Mouse (Mus musculus): ENCODE data around the gene Olfr868. TPM values are rescaled to one million over a fixed set of nuclear protein-coding genes. Genes with fewer than 3 reads are reported as not detected.

Olfr868 gene
- not detected in 2 replicates for total RNA-seq (2014; rRNA removed)
- not detected in 2 replicates for polyA plus RNA-seq (2015; fragmentation: Nextera tagmentation; extraction: Ambion mirVana)

- H3K4me1 ChIP-seq (ENCODE audit: insufficient read depth, low read length), result no peaks in the 10 kb centered on the region
- H3K36me3 ChIP-seq (ENCODE audit: insufficient read depth, low read length), result no peaks in the 10 kb centered on the region
- WGBS, result 34% methylated on average over 2 of the region's 2 CpGs
- no peaks in the 10 kb centered on the region for H3K27me3 ChIP-seq (ENCODE audit: insufficient read depth, low read length)
- DNase-seq (ENCODE audit: low spot score) (no peak), ATAC-seq (no peak)
- H3K4me2 ChIP-seq (ENCODE audit: low read depth, low read length), result no peak within 1 kb of the TSS
- no peak within 1 kb of the TSS for H3K27ac ChIP-seq
- H3K4me3 ChIP-seq (ENCODE audit: low read length), result no peak within 1 kb of the TSS
- no peak for TF ChIP-seq CTCF (IDR thresholded peaks at IDR 0.05; ENCODE audit: low read depth)
- H3K9me3 ChIP-seq (ENCODE audit: low read length), result peaks cover 9% of the 10 kb centered on the region; the same call in 1 of the 2 replicates
- H3K9ac ChIP-seq (replicated peaks; ENCODE audit: low read length), result no peak within 1 kb of the TSS
Observed at GRCm38 (mm10) chr9:20098326-20098725, at the start of gene Olfr868. TSS of gene Olfr868 (plus strand) at chr9:20098626.

GRCm38 (mm10) chr9:20057462-20057861 lies 41.0 kb upstream of the Olfr868 start, which contains the start of gene Olfr867:
TSS of gene Olfr867 (minus strand) at chr9:20057562.
- ATAC-seq (no peak), DNase-seq (ENCODE audit: low spot score) (no peak)
- Histone ChIP-seq H3K9me3 (ENCODE audit: low read length) (peaks cover 8% of the 10 kb centered on the region), H3K9ac (replicated peaks; ENCODE audit: low read length) (no peak within 1 kb of the TSS), H3K27me3 (ENCODE audit: insufficient read depth, low read length) (no peaks in the 10 kb centered on the region), H3K4me1 (ENCODE audit: insufficient read depth, low read length) (no peaks in the 10 kb centered on the region), H3K27ac (no peak within 1 kb of the TSS), H3K4me3 (ENCODE audit: low read length) (no peak within 1 kb of the TSS), H3K4me2 (ENCODE audit: low read depth, low read length) (no peak within 1 kb of the TSS), H3K36me3 (ENCODE audit: insufficient read depth, low read length) (no peaks in the 10 kb centered on the region)
- no peak for TF ChIP-seq CTCF (IDR thresholded peaks at IDR 0.05; ENCODE audit: low read depth)
- 77% methylated on average over 1 of the region's 1 CpGs for WGBS

GRCm38 (mm10) chr9:20070236-20070635 lies 28.2 kb upstream of the Olfr868 start:
- no peaks in the 10 kb centered on the region for H3K4me1 ChIP-seq (ENCODE audit: insufficient read depth, low read length)
- H3K4me3 ChIP-seq (ENCODE audit: low read length), result no peak overlapping the region
- 72% methylated on average over 3 of the region's 3 CpGs for WGBS
- no peaks in the 10 kb centered on the region for H3K36me3 ChIP-seq (ENCODE audit: insufficient read depth, low read length)
- no peak for TF ChIP-seq CTCF (IDR thresholded peaks at IDR 0.05; ENCODE audit: low read depth)
- ATAC-seq (no peak), DNase-seq (ENCODE audit: low spot score) (no peak)
- H3K4me2 ChIP-seq (ENCODE audit: low read depth, low read length), result no peak overlapping the region
- no peaks in the 10 kb centered on the region for H3K27me3 ChIP-seq (ENCODE audit: insufficient read depth, low read length)
- peaks cover 10% of the 10 kb centered on the region; the same call in 1 of the 2 replicates for H3K9me3 ChIP-seq (ENCODE audit: low read length)
- no peak overlapping the region for H3K9ac ChIP-seq (replicated peaks; ENCODE audit: low read length)
- no peak overlapping the region for H3K27ac ChIP-seq

DNA sequence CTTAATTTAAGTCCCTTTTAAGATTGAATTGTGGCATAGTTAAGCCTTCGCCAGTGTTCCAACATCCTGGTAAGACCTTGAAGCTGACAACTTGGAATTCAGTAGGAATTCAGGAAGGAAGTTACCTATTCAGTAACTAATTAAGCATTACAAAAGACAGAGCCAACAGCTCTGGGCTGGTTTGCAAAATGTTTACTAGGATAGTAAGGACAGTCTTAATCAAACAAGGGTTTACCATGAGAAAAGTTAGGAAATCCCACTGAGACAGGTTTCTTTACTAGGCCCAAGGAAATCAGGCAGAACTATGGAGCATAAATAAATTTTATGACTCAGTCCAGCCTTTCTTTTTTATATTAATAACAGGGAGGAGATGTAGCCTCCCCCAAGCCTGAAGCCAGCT lies 27.1 kb upstream of the Olfr868 start:
- no peak for TF ChIP-seq CTCF (IDR thresholded peaks at IDR 0.05; ENCODE audit: low read depth)

GRCm38 (mm10) chr9:20073523-20074177 lies 24.8 kb upstream of the Olfr868 start:
- no peak overlapping the region for H3K4me3 ChIP-seq (ENCODE audit: low read length)

More for the DNA sequence above, 27.1 kb upstream of the Olfr868 start:
- Histone ChIP-seq H3K9ac (replicated peaks; ENCODE audit: low read length) (no peak overlapping the region), H3K4me3 (ENCODE audit: low read length) (no peak overlapping the region), H3K9me3 (ENCODE audit: low read length) (peaks cover 10% of the 10 kb centered on the region; the same call in 1 of the 2 replicates), H3K4me1 (ENCODE audit: insufficient read depth, low read length) (no peaks in the 10 kb centered on the region), H3K27me3 (ENCODE audit: insufficient read depth, low read length) (no peaks in the 10 kb centered on the region), H3K36me3 (ENCODE audit: insufficient read depth, low read length) (no peaks in the 10 kb centered on the region), H3K27ac (no peak overlapping the region), H3K4me2 (ENCODE audit: low read depth, low read length) (no peak overlapping the region)
- ATAC-seq, result no peak
- WGBS, result 87% methylated on average over 1 of the region's 1 CpGs
- DNase-seq (ENCODE audit: low spot score), result no peak

DNA sequence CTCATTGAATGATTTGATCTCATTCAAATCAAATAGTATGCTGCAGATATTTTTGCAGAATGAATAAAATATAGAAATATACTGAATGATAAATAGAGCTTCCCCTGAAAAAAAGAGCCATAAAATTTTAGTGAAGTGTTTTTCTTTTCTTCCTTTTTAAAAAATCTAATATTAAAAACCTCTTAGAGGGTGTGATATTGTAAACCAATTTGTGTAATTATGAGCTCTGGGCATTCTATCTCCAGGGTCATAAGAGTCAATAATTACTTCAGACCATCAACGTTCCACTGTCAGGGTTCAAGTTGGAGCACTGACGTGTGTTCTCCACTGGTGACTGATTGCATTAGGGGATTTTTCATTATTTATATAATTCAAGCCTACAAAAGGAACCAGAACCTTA lies 30.3 kb downstream of the Olfr868 start, which contains the start of gene Olfr869:
Olfr869 (plus strand) TSS at position 301 of the 400 bp plus-strand sequence.
- 78% methylated on average over 2 of the region's 2 CpGs for WGBS

More at GRCm38 (mm10) chr9:20073523-20074177, 24.8 kb upstream of the Olfr868 start:
- Histone ChIP-seq H3K27me3 (ENCODE audit: insufficient read depth, low read length) (no peaks in the 10 kb centered on the region), H3K4me1 (ENCODE audit: insufficient read depth, low read length) (no peaks in the 10 kb centered on the region), H3K36me3 (ENCODE audit: insufficient read depth, low read length) (no peaks in the 10 kb centered on the region), H3K9me3 (ENCODE audit: low read length) (peaks cover 13% of the 10 kb centered on the region; the same call in 1 of the 2 replicates), H3K4me2 (ENCODE audit: low read depth, low read length) (no peak overlapping the region), H3K27ac (no peak overlapping the region), H3K9ac (replicated peaks; ENCODE audit: low read length) (no peak overlapping the region)
- no peak for TF ChIP-seq CTCF (IDR thresholded peaks at IDR 0.05; ENCODE audit: low read depth)
- 77% methylated on average over 7 of the region's 7 CpGs for WGBS
- no peak for ATAC-seq
- DNase-seq (ENCODE audit: low spot score), result no peak

DNA sequence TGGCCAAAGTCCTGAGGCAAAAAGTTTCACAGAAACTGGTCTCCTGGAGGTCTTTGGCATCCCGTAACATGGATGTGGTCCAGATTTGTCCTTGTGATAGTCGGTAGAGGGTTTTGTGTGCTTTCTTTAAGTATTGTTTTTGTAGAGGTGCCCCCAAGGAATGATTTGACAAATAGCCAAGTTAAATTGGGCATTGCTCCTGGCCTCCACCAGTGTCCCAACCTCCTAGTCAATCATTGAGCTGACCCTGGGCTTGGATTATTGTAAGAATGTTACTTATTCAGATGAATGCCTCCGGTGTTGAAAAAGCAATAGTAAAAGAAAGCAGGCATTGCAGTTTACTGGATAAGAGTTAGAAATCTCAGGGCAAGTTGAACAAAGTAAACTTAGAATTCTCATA lies 51.3 kb downstream of the Olfr868 start:
- Histone ChIP-seq H3K9me3 (ENCODE audit: low read length) (peaks cover 13% of the 10 kb centered on the region; the same call in 1 of the 2 replicates), H3K27ac (no peak overlapping the region), H3K4me3 (ENCODE audit: low read length) (no peak overlapping the region), H3K4me2 (ENCODE audit: low read depth, low read length) (no peak overlapping the region), H3K4me1 (ENCODE audit: insufficient read depth, low read length) (no peaks in the 10 kb centered on the region), H3K36me3 (ENCODE audit: insufficient read depth, low read length) (no peaks in the 10 kb centered on the region), H3K9ac (replicated peaks; ENCODE audit: low read length) (no peak overlapping the region), H3K27me3 (ENCODE audit: insufficient read depth, low read length) (no peaks in the 10 kb centered on the region)
- no peak for DNase-seq (ENCODE audit: low spot score)
- ATAC-seq, result no peak
- WGBS, result 88% methylated on average over 3 of the region's 3 CpGs
- TF ChIP-seq CTCF (IDR thresholded peaks at IDR 0.05; ENCODE audit: low read depth), result no peak

More for the DNA sequence above, 30.3 kb downstream of the Olfr868 start, which contains the start of gene Olfr869:
- Histone ChIP-seq H3K4me3 (ENCODE audit: low read length) (no peak within 1 kb of the TSS), H3K27ac (no peak within 1 kb of the TSS), H3K9ac (replicated peaks; ENCODE audit: low read length) (no peak within 1 kb of the TSS), H3K9me3 (ENCODE audit: low read length) (no peaks in the 10 kb centered on the region; the same call in 1 of the 2 replicates), H3K4me2 (ENCODE audit: low read depth, low read length) (no peak within 1 kb of the TSS), H3K27me3 (ENCODE audit: insufficient read depth, low read length) (no peaks in the 10 kb centered on the region), H3K4me1 (ENCODE audit: insufficient read depth, low read length) (no peaks in the 10 kb centered on the region), H3K36me3 (ENCODE audit: insufficient read depth, low read length) (no peaks in the 10 kb centered on the region)
- DNase-seq (ENCODE audit: low spot score) (no peak), ATAC-seq (no peak)
- TF ChIP-seq CTCF (IDR thresholded peaks at IDR 0.05; ENCODE audit: low read depth), result no peak

Other genes with a start within 250 kb of the Olfr868 start
- not detected in 2 replicates for gene Olfr860, start 248.9 kb upstream of the Olfr868 start, total RNA-seq (2014; rRNA removed)
- gene Olfr860, start 248.9 kb upstream of the Olfr868 start, polyA plus RNA-seq (2015; fragmentation: Nextera tagmentation; extraction: Ambion mirVana), result not detected in 2 replicates
- gene Olfr862, start 210.6 kb upstream of the Olfr868 start, total RNA-seq (2014; rRNA removed), result not detected in 2 replicates
- not detected in 2 replicates for gene Olfr862, start 210.6 kb upstream of the Olfr868 start, polyA plus RNA-seq (2015; fragmentation: Nextera tagmentation; extraction: Ambion mirVana)
- gene Olfr77, start 181.8 kb upstream of the Olfr868 start, total RNA-seq (2014; rRNA removed), result not detected in 2 replicates
- 0.14 and 0.19 TPM in 2 replicates for gene Olfr77, start 181.8 kb upstream of the Olfr868 start, polyA plus RNA-seq (2015; fragmentation: Nextera tagmentation; extraction: Ambion mirVana)
- not detected in 2 replicates for gene Olfr866, start 70.6 kb upstream of the Olfr868 start, total RNA-seq (2014; rRNA removed)
- not detected in 2 replicates for gene Olfr866, start 70.6 kb upstream of the Olfr868 start, polyA plus RNA-seq (2015; fragmentation: Nextera tagmentation; extraction: Ambion mirVana)
- not detected in 2 replicates for gene Olfr867, start 41.1 kb upstream of the Olfr868 start, total RNA-seq (2014; rRNA removed)
- not detected in 2 replicates for gene Olfr867, start 41.1 kb upstream of the Olfr868 start, polyA plus RNA-seq (2015; fragmentation: Nextera tagmentation; extraction: Ambion mirVana)
- gene Olfr869, start 30.4 kb downstream of the Olfr868 start, total RNA-seq (2014; rRNA removed), result not detected in 2 replicates
- gene Olfr869, start 30.4 kb downstream of the Olfr868 start, polyA plus RNA-seq (2015; fragmentation: Nextera tagmentation; extraction: Ambion mirVana), result not detected in 2 replicates
- not detected in 2 replicates for gene Olfr870, start 75.4 kb downstream of the Olfr868 start, total RNA-seq (2014; rRNA removed)
- not detected in 2 replicates for gene Olfr870, start 75.4 kb downstream of the Olfr868 start, polyA plus RNA-seq (2015; fragmentation: Nextera tagmentation; extraction: Ambion mirVana)
- not detected in 2 replicates for gene Olfr871, start 113.6 kb downstream of the Olfr868 start, total RNA-seq (2014; rRNA removed)
- not detected in 2 replicates for gene Olfr871, start 113.6 kb downstream of the Olfr868 start, polyA plus RNA-seq (2015; fragmentation: Nextera tagmentation; extraction: Ambion mirVana)
- gene Olfr872, start 138.5 kb downstream of the Olfr868 start, total RNA-seq (2014; rRNA removed), result not detected in 2 replicates
- not detected in 2 replicates for gene Olfr872, start 138.5 kb downstream of the Olfr868 start, polyA plus RNA-seq (2015; fragmentation: Nextera tagmentation; extraction: Ambion mirVana)
- gene Olfr39, start 183.7 kb downstream of the Olfr868 start, total RNA-seq (2014; rRNA removed), result not detected in 2 replicates
- not detected in 2 replicates for gene Olfr39, start 183.7 kb downstream of the Olfr868 start, polyA plus RNA-seq (2015; fragmentation: Nextera tagmentation; extraction: Ambion mirVana)
- gene Olfr873, start 199.9 kb downstream of the Olfr868 start, total RNA-seq (2014; rRNA removed), result not detected in 2 replicates
- not detected in 2 replicates for gene Olfr873, start 199.9 kb downstream of the Olfr868 start, polyA plus RNA-seq (2015; fragmentation: Nextera tagmentation; extraction: Ambion mirVana)
- not detected in 2 replicates for gene Olfr18, start 237.5 kb downstream of the Olfr868 start, total RNA-seq (2014; rRNA removed)
- gene Olfr18, start 237.5 kb downstream of the Olfr868 start, polyA plus RNA-seq (2015; fragmentation: Nextera tagmentation; extraction: Ambion mirVana), result 0.06 TPM in 1 of 2 replicates, not detected in the other

Measured in hindbrain, postnatal 0 days (tissue).